Mouse (Mus musculus) yolk sac, embryonic 10.5 days (tissue): ENCODE data around the gene Odf3.

ENCODE experiments used
- DNase-seq: peaks from one replicate; pipeline ENCODE4 v3.0.0-alpha.2; 2017; ENCODE audit warnings: low spot score

Odf3 gene

GRCm38 (mm10) chr7:140847755-140848580 is at the start of gene Odf3:
Gene Odf3, plus strand, starts transcription at chr7:140847805.
- no peak for DNase-seq

- no peak for DNase-seq
These were observed 49.4 kb upstream of the Odf3 start for GRCm38 (mm10) chr7:140798212-140798611.

GRCm38 (mm10) chr7:140802629-140803028 is 45.0 kb upstream of the Odf3 start:
- no peak for DNase-seq

DNA sequence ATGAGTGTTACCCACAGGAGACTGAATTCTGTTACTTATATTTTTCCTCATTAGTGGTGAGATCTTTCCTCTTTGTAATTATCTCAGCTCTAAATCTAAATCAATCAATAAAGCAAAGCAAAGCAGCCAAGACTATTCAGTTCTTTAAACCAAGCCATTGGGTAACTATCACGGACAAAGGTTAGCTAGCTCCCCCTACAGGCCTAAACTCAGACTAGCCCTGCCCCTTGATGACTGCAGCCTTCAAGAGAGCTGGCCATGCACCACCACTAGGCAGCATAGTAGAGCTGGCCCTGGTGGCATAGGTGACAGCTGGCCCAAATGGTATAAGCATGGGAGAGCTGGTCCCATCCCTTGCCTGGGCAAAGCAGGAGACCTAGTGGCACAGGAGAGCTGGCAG is 41.9 kb upstream of the Odf3 start:
- no peak for DNase-seq

GRCm38 (mm10) chr7:140810496-140810895 is 37.1 kb upstream of the Odf3 start:
- no peak for DNase-seq

DNA sequence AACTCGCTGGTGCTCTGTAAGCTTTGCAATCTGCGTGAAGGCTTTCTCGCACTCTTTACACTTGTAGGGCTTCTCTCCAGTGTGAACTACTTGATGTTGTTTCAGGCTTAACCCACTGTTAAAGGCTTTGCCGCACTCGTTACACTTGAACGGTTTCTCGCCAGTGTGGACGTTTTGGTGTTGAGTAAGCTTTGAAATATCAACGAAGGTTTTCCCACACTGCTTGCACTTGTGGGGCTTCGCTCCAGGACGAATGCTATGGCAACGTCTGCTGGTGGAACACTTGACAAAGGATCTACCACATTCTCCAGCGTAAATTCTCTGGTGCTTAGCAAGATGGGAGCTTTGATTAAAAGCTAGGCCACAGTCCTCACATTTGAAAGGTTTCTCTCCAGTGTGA is 35.9 kb upstream of the Odf3 start:
- no peak for DNase-seq

GRCm38 (mm10) chr7:140812850-140813249 is 34.8 kb upstream of the Odf3 start:
- no peak for DNase-seq

- DNase-seq, result no peak
These were observed 27.4 kb upstream of the Odf3 start for GRCm38 (mm10) chr7:140820173-140820572.

GRCm38 (mm10) chr7:140821305-140821652 is 26.3 kb upstream of the Odf3 start:
- no peak for DNase-seq

DNA sequence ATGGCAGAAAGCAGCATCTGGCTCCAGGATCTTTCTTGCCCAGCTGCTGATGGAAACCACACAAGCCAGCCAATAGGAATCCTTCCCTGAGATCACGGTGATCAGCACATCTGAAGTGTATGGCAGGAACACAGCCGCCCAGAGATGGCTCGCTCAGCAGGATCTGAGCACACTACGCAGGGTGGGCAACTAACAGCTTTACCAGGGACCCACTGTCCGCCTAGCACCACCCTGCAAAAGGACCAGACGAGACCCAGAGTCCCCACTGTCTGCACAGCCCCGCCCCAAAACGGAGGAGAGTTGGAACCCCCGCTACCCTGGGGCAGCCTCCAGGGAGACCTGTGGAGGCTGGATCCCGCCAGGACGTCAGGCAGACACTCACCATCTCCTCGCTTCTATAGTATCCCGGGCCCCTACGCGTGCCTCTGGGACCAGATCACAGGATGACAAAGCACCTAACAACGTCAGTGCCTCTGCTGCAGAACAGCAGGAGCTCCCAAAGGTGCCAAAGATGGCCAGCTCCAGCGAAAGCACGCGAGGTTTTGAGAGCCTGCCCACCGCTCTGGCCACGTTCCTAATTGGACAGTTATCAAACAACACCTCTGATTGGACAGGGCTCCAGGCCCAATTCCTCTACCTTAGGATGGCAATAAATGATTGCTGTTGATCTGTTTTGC is 25.8 kb upstream of the Odf3 start, which contains the start of gene Zfp941:
Zfp941 (minus strand) TSS at position 526 of the 677 bp plus-strand sequence.
- DNase-seq, result peak; percentile 15

GRCm38 (mm10) chr7:140822731-140823130 is 24.9 kb upstream of the Odf3 start:
- DNase-seq, result no peak

GRCm38 (mm10) chr7:140828171-140828881 is 19.3 kb upstream of the Odf3 start:
- DNase-seq, result peak; percentile 80

GRCm38 (mm10) chr7:140831447-140831846 is 16.2 kb upstream of the Odf3 start:
- no peak for DNase-seq

GRCm38 (mm10) chr7:140833341-140833740 is 14.3 kb upstream of the Odf3 start:
- no peak for DNase-seq

- DNase-seq, result peak; percentile 55
These were observed 12.4 kb upstream of the Odf3 start, which contains the start of gene Urah for GRCm38 (mm10) chr7:140834968-140835757. Gene Urah, plus strand, starts transcription at chr7:140835018.

- peak; percentile 53 for DNase-seq
These were observed 11.9 kb upstream of the Odf3 start for GRCm38 (mm10) chr7:140835758-140836087.

DNA sequence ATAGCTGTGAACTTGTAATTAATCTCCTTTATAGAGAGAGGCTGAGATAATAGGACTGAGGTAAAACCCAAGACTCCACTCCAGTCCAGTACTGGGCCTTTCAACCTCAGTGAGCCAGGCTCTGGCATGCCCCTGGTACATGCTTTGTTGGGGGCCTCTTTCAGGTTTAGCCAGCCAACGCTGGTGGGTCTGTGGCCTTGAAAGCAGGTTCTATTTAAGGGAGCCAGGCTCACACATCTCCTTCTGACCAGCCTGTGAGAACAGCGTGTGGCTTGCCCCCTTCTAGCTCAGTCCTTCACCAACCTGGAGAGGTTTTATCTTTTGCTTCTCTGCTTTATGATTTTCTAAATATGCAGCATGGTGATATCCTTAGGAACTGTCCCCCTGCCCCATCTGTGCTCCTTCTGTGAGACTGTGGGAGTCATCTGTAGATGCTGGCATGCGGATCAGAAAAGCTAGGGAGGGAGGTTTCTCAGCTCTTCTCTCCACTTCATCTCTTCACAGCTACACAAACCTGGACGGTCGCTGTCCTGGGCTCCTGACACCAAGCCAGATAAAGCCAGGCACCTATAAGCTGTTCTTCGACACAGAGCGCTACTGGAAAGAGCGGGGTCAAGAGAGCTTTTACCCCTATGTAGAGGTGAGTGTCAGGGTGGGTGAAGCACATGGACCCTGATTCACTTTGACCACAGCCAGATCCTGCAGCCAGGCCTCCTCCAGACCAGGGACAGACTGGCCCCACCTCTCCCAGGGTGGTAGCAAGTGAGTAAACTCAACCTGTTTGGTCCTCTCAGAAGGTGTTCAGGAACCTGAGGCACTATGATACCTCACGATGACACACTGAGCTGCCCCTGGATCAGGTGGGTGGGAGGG is 11.1 kb upstream of the Odf3 start:
- no peak for DNase-seq

DNA sequence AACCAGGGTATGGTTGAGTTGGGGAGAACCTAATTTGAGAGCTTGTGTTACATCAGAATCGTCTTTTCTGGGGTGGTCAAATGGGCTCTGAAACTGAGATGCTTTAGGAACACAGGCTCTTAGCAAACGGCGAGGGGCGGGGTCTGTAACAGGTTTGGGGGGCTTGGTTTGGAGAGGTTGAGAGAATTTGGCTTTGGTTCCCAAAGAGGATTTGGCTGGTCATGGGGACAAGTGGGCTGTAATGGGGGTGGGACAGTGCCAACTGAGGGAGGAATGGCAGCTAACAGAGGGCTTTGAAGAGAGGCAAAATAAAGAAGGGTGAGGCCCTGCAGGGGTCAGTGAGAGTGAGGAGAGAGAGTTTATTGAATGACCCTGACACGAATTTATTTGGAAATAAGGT is 8.0 kb upstream of the Odf3 start:
- no peak for DNase-seq

DNA sequence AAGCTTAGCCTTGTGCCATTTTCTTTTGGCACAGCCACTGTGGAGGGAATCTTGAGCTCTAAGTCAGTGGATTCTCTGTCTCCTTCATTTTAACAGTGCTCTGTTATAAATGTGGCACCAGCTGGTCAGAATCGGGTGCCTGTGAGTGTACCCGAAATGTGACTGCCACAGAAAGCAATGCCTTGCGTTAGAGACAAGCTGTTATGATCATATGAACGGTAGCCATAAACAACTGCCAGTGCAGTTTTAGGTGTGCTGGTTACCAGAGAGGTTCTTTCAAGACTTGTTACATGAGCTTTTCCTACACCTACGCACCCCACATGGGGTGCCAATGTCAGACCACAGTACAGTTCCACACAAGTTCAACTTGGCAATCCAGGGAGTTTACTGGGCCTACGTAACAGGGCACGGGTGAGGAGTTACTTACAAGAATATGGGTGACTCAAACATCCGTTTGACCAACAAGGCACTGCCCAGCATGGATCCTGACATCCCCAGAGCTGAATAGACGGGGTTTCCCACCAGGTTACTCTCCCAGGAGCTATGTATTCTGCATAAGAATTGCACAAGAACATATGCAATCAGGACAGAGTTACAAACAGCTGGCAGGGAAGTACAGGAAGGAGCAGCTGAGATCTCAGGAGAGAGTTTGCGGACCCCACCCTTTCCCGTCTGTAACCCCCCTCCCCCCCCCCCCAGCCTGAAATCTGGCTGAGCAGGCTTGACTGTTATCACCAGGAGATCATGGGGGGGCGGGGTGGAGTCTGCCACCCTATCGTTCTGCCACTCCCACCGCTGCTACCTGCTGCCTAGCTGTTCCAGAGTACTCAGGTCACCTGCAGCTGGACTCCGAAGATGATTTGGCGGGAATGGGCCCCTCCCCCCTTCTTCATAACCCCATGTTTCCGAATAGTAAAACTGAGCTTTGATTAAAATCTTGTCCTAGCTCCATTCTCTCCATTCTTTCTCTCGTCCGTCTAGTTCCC is 6.6 kb upstream of the Odf3 start:
- peak; percentile 26 for DNase-seq

GRCm38 (mm10) chr7:140843806-140844205 is 3.8 kb upstream of the Odf3 start:
- DNase-seq, result no peak
